Mouse (Mus musculus) hindbrain, embryonic 13.5 days (tissue): Measurements from ENCODE around the gene Six3. TPM values are rescaled to one million over a fixed set of nuclear protein-coding genes. Genes with fewer than 3 reads are reported as not detected.

Source experiments
- ATAC-seq: fragments of 200-750 bp; cut with Nextera tagmentation; 2 replicates; pipeline ENCODE4 v1.8.0; 2017; ENCODE audit warnings: moderate TSS enrichment; ENCODE audit not compliant: low FRiP score
- H3K27ac ChIP-seq: fragments of 300-500 bp; sonication (generic); 2 replicates; pipeline ENCODE4 v1.5.1; 2015; ENCODE audit warnings: inconsistent platforms, mild to moderate bottlenecking, moderate library complexity
- H3K27me3 ChIP-seq: fragments of 300-500 bp; sonication (generic); 2 replicates; pipeline ENCODE4 v1.6.1; 2015; ENCODE audit warnings: mild to moderate bottlenecking, inconsistent platforms
- H3K36me3 ChIP-seq: fragments of 300-500 bp; sonication (generic); 2 replicates; pipeline ENCODE4 v1.6.1; 2015; ENCODE audit warnings: mild to moderate bottlenecking, inconsistent platforms
- H3K4me1 ChIP-seq: fragments of 300-500 bp; sonication (generic); replicated peaks from 2 replicates; pipeline ENCODE4 v1.6.1; 2015; ENCODE audit warnings: inconsistent platforms
- H3K4me2 ChIP-seq: fragments of 300-500 bp; sonication (generic); 2 replicates; pipeline ENCODE4 v1.6.1; 2015; ENCODE audit warnings: inconsistent platforms, mild to moderate bottlenecking, moderate library complexity
- H3K4me3 ChIP-seq: fragments of 300-500 bp; sonication (generic); 2 replicates; pipeline ENCODE4 v1.5.1; 2015; ENCODE audit warnings: mild to moderate bottlenecking, inconsistent platforms
- H3K9ac ChIP-seq: fragments of 300-500 bp; sonication (generic); 2 replicates; pipeline ENCODE4 v1.6.1; 2015; ENCODE audit warnings: mild to moderate bottlenecking, inconsistent platforms
- H3K9me3 ChIP-seq: fragments of 300-500 bp; sonication (generic); 2 replicates; pipeline ENCODE4 v1.6.1; 2016; ENCODE audit warnings: inconsistent platforms
- WGBS: fragments of 180-500 bp; shearing (Covaris S2); methylation state at CpG from one replicate; pipeline ENCODE4 v1.1.7; 2015; 5-methylcytosine and 5-hydroxymethylcytosine counted together
- polyA plus RNA-seq: library from polyadenylated mRNA; unstranded; fragments of >200 nt; fragmentation: Nextera tagmentation; extraction: Ambion mirVana; gene quantifications from 2 replicates; pipeline ENCODE4 v1.2.1, GENCODE M21; 2015

The Six3 gene
- polyA plus RNA-seq, 1 experiment from 2014 or later: 0.97 TPM

DNA sequence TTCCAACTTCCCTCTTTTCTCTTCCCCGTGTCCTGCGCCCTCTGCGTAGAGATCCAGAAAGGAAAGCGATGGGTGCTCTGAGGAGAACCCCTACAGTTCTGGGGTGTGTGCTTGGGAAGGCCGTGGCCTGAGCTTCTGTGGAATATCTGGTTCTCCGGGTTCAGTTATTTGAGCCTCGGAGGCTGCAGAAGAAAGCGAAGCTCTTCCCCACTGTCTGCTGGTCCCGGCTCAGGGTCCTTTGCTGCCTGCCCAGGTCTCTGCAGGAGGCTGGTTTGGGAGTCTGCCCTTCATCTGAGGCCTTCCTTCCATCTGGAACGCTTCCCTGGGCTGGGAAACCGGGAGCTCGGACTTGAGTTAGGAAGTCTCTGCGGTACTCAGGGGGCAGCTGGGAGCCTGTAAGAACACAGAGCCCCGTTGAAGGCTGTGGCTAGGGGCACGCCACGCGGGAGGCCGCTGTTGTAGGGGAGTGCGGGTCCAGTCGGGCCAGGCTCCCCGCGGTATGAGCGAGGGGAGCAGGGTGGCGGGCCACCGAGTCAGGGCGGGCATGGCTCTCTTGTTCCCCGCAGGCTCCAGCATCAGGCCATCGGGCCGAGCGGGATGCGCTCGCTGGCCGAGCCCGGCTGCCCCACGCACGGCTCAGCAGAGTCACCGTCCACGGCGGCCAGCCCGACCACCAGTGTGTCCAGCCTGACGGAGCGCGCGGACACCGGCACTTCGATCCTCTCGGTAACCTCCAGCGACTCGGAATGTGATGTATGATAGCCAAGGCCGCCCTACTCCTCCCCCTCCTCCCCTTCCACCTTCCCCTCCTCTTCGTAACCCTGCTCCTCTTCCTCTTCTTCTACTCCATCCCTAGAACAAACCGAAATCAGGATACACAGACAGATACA lies 10.0 kb downstream of the Six3 start:
- H3K9ac ChIP-seq: no peak overlapping the region
- WGBS: under 1% methylated on average over 48 of the region's 52 CpGs
- no peak for ATAC-seq
- H3K4me3 ChIP-seq: no peak overlapping the region
- H3K9me3 ChIP-seq: no peaks in the 10 kb centered on the region
- no peak overlapping the region for H3K4me2 ChIP-seq
- peaks cover 14% of the 10 kb centered on the region for H3K4me1 ChIP-seq
- H3K27ac ChIP-seq: no peak overlapping the region
- no peaks in the 10 kb centered on the region for H3K36me3 ChIP-seq
- H3K27me3 ChIP-seq: peaks cover 95% of the 10 kb centered on the region

DNA sequence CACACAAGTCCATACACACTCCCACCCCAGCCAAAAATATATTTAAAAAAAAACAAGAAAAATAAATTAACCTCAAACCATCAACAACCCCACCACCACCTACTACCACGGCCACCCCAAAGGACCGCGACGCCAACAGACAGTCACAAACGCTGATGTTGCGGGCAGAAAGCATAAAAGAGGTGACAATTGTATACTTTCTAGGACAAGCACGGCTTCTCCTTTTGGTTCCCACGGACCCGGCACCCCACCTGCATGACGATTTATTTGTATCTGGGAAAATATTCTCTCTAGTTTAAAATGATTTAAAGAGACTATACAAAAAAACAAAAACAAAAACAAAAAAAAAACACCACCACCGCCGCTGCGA lies 10.6 kb downstream of the Six3 start:
- H3K4me3 ChIP-seq: no peak overlapping the region
- no peaks in the 10 kb centered on the region for H3K9me3 ChIP-seq
- H3K36me3 ChIP-seq: no peaks in the 10 kb centered on the region
- ATAC-seq: no peak
- peaks cover 95% of the 10 kb centered on the region for H3K27me3 ChIP-seq
- H3K4me1 ChIP-seq: peaks cover 16% of the 10 kb centered on the region
- H3K27ac ChIP-seq: no peak overlapping the region
- WGBS: 2% methylated on average over 13 of the region's 13 CpGs
- H3K9ac ChIP-seq: no peak overlapping the region
- no peak overlapping the region for H3K4me2 ChIP-seq

DNA sequence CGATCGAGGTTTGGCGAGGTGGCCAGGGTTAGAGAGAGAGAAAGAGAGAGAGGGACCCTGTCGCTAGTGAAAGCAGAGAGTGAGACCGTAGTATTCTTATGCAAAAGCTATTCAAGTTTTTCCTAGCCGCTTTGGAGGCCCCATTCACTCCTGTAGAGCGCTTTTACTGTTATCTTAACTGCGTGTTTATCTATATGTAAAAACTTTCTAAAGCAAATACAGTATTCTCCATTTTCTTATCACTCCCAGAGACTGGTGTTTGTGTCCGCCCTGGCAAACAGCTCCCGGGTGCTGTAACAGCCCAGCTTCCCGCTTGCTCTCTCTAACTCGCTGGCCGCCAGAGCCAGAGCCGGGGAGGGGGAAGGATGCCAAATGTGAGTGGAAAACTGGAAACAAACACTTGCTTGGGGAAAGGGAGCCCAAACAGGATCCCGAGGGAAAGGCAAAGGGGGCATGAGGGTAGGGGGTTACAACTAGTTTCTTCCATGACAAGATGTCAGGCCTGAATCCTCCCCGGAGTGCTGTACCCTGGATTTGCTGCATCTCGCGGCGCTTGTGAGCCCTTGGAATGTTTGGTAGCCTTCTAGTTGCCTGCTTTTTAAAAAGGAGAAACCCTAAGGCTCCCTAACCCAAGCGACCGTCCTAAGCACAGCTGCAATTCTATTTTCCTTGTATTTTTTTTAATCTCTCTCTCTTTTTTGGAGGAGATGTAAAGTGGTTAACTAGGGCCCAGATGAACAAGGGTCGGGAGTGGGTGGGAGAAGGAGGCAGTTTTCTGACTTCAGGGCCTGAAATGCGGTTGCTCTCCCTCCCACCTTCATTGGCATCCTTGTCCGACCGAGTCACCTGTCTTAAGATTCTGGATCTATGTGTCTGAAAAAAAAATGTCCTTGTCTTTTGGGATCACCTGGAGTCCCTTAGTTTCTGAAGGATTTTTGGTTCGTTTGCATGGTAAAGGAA lies 11.9 kb downstream of the Six3 start:
- H3K4me2 ChIP-seq: no peak overlapping the region
- peaks cover 16% of the 10 kb centered on the region for H3K4me1 ChIP-seq
- no peaks in the 10 kb centered on the region for H3K36me3 ChIP-seq
- H3K4me3 ChIP-seq: no peak overlapping the region
- H3K27ac ChIP-seq: no peak overlapping the region
- peaks cover 95% of the 10 kb centered on the region for H3K27me3 ChIP-seq
- no peaks in the 10 kb centered on the region for H3K9me3 ChIP-seq
- no peak for ATAC-seq
- WGBS: under 1% methylated on average over 26 of the region's 26 CpGs
- H3K9ac ChIP-seq: no peak overlapping the region

DNA sequence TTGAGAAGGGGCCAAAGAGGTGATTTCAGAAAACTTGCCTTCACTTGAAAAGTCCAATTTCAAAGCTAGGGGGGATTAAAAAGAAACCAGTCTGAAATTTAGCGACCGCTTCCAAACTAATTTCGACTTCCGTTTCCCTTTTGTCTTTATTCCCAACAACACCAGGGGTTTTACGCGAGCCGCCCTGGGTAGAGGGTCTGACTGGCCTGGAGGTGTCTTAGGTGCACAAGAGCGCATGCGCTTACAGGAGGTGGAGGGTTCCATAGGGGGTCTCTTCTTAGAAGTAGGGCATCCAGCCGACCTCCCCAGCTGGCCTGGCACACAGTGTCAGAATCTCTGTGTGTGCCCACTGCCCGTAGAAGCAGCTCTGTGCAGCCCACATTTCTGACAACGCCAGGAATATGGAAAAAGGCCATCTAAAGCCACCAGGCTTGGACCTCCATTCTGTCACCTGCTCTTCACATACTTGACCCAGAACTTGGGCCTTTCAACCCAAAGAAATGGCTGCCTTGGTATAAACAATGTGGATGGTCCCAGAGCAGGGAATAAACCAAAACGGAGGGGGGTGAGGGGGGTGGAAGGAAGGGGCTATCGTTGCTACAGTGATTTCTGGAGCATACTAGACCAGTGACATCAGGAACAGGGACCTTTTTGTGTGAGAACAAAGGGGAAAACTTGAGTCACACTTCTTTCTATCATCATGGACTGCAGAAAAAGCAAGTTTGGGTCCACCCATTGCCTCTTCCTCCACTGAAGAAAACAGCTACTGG lies 12.9 kb downstream of the Six3 start:
- Histone ChIP-seq H3K4me3 (no peak overlapping the region), H3K9ac (no peak overlapping the region), H3K4me1 (peaks cover 12% of the 10 kb centered on the region), H3K36me3 (no peaks in the 10 kb centered on the region), H3K27ac (no peak overlapping the region), H3K4me2 (no peak overlapping the region), H3K9me3 (no peaks in the 10 kb centered on the region), H3K27me3 (peaks cover 95% of the 10 kb centered on the region)
- no peak for ATAC-seq
- 5% methylated on average over 14 of the region's 14 CpGs for WGBS

DNA sequence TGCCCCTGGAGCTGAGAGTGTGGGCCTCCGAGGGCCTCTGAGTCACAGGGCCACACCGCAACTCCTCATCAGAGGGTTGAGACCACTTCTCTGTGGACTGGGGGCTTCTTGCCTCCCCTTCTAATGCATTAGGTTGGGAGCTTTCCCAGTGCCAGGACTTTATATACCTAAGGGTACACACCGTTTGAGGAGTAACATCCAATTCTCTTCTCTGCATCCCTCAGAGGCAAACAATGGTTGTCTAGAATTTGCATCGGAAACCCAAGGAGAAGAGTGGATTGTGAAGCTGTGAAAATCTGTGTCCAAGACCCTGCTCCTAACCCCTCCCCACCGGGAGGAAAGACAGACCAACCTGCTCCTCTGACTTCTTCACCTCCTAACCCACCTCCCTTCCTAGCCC lies 14.3 kb downstream of the Six3 start:
- Histone ChIP-seq H3K4me2 (no peak overlapping the region), H3K9me3 (no peaks in the 10 kb centered on the region), H3K4me3 (no peak overlapping the region), H3K27ac (no peak overlapping the region), H3K9ac (no peak overlapping the region), H3K4me1 (0 out of 2 replicates have a peak, but pooled peaks cover 5% of the 10 kb centered on the region), H3K27me3 (peaks cover 95% of the 10 kb centered on the region), H3K36me3 (no peaks in the 10 kb centered on the region)
- 46% methylated on average over 5 of the region's 5 CpGs for WGBS
- ATAC-seq: no peak

DNA sequence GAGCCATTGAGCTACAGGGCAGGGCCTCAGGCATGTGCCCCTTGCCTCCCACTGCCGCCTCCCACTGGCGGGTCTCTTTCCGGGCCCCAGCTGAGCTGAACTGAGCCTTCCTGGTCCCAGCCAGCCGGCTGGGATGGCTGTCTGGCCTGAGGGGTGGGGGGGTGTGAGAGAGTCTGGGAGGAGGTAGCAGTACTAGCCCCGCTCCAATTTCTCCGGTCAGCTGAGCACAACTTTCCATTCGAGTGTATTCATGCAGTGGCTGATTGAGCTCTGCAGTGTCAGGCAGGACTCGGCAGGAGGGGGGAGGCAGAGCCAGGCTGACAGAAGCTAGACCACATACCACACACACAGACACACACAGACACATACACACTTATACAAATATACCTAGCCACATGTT lies 15.4 kb downstream of the Six3 start:
- Histone ChIP-seq H3K4me3 (no peak overlapping the region), H3K9ac (no peak overlapping the region), H3K9me3 (no peaks in the 10 kb centered on the region), H3K27ac (no peak overlapping the region), H3K4me1 (0 out of 2 replicates have a peak, but pooled peaks cover 3% of the 10 kb centered on the region), H3K4me2 (no peak overlapping the region), H3K27me3 (peaks cover 92% of the 10 kb centered on the region), H3K36me3 (no peaks in the 10 kb centered on the region)
- no peak for ATAC-seq
- WGBS: 5% methylated on average over 8 of the region's 8 CpGs

DNA sequence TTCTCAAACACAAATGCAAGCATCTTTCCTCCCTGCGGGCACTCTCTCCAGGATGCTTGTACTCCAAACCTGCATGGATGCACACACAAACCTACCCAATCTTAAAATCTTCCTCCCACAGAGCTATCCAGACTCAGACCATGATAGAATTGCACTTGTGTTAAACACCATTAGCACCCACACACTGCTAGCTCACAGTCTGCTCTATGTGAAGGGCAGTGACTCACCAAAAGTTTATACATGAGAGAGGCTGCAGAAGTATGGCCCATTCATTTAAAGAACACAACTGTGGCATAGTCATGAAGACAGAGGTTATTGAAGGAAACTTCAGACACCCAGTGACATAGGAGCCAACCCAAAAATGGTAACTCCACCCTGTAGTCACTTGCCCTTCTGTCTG lies 16.0 kb downstream of the Six3 start:
- H3K36me3 ChIP-seq: no peaks in the 10 kb centered on the region
- no peak overlapping the region for H3K4me2 ChIP-seq
- no peak overlapping the region for H3K4me3 ChIP-seq
- H3K9me3 ChIP-seq: no peaks in the 10 kb centered on the region
- ATAC-seq: no peak
- H3K27me3 ChIP-seq: peaks cover 95% of the 10 kb centered on the region
- WGBS: 81% methylated on average over 1 of the region's 1 CpGs
- H3K9ac ChIP-seq: no peak overlapping the region
- H3K27ac ChIP-seq: no peak overlapping the region
- 0 out of 2 replicates have a peak, but pooled peaks cover 3% of the 10 kb centered on the region for H3K4me1 ChIP-seq

DNA sequence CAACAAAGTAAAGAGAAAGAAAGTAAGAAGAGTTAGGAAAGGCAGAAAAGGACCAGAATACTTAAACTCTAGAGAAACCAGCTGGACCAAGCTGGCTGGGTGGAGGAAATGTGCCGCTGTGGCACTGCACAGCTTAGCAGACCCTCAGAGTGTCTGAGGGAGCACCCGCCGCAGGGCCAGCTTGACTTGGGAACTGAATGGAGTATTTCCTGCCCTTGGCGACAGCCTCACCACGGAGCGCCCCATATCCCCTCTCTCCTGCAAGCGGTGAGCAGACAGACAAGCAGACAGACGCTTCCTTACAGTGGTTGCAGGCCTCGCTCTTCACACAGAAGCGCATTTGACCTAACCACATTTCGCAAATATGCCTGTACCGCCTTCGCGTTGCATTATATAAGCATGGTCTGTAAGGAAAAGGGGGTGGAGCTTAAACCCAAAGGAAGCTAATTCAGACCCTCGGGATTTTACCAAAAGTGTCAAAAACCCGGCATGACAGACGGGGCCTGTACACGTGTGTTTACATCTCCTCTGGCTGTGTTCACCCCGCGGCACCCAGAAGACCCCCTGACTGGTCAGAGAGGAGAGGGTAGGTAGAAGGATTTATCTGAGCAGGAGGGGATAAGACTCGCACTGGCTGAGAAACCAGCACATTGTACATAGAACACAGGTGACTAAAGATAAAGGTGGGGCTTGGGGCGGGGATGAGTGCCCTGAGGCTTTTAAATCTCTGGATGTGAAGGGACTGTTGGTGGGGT lies 17.1 kb downstream of the Six3 start:
- Histone ChIP-seq H3K27ac (no peak overlapping the region), H3K4me1 (0 out of 2 replicates have a peak, but pooled peaks cover 3% of the 10 kb centered on the region), H3K27me3 (peaks cover 94% of the 10 kb centered on the region), H3K9ac (no peak overlapping the region), H3K9me3 (no peaks in the 10 kb centered on the region), H3K36me3 (no peaks in the 10 kb centered on the region), H3K4me2 (no peak overlapping the region), H3K4me3 (no peak overlapping the region)
- no peak for ATAC-seq
- 53% methylated on average over 22 of the region's 22 CpGs for WGBS

DNA sequence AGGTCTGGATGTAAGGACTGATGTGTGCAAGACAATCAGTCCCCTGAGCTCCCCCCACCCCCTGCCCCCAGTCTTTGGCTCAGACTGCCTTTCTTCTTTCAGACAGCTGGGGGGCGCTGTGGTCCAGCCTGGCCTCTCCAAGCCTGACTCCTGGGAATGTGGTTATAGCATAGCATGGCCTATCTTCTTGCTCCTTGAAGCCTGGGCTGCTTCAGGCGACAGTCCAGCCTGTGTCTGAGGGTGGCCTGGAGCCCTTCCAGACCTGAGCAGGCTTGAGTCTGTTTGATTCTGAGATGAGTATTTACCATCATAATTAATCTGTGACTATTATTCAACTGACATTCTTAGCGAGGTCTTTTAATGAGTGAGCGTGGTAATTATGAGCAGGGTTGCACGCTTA lies 17.7 kb downstream of the Six3 start:
- Histone ChIP-seq H3K9ac (no peak overlapping the region), H3K27me3 (peaks cover 90% of the 10 kb centered on the region), H3K27ac (no peak overlapping the region), H3K4me2 (no peak overlapping the region), H3K4me1 (0 out of 2 replicates have a peak, but pooled peaks cover 3% of the 10 kb centered on the region), H3K4me3 (no peak overlapping the region), H3K36me3 (no peaks in the 10 kb centered on the region), H3K9me3 (no peaks in the 10 kb centered on the region)
- ATAC-seq: no peak
- whole genome bisulfite sequencing: 61% methylated on average over 5 of the region's 5 CpGs

DNA sequence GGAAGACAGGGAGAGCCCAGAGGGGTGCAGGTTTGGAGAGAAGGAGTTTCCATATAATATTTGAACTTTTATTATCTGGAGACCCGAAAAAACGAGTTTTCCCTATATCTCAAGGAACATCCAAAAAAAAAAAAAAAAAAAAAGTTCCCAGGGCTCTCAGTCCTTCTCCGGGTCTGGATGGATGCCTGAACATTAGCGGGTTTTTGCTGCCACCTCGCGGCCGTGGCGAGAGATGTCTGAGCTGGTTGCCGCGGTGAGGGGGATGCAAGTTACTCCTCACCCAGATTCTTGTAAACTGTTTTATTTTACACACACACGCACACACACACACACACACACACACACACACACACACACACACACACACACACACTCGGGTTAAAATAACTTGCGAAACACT lies 20.2 kb downstream of the Six3 start:
- Histone ChIP-seq H3K4me1 (0 out of 2 replicates have a peak, but pooled peaks cover 2% of the 10 kb centered on the region), H3K27ac (no peak overlapping the region), H3K4me2 (no peak overlapping the region), H3K9ac (no peak overlapping the region), H3K36me3 (no peaks in the 10 kb centered on the region), H3K4me3 (no peak overlapping the region), H3K9me3 (no peaks in the 10 kb centered on the region), H3K27me3 (peaks cover 82% of the 10 kb centered on the region)
- WGBS: under 1% methylated on average over 13 of the region's 13 CpGs
- ATAC-seq: no peak

DNA sequence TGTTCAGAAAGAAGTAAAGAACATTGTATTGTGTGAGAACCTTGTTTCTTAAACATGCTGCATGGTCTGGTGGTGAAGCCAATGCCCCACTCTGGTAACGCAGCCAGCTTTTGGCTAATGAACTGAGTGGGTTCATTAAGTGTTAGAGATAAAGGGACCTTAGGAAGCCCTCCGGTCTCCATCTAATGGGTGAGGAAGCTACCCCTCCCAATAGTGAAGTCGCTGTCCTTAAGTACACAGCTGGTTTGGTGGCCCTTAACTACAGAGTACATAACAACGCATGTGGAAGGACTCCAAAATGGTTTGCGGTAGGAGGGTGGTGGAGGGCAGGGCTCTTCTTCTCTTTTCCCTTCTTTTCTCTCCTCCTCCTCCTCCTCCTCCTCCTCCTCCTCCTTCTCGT lies 24.5 kb downstream of the Six3 start:
- Histone ChIP-seq H3K4me2 (no peak overlapping the region), H3K27me3 (peaks cover 79% of the 10 kb centered on the region), H3K9ac (no peak overlapping the region), H3K9me3 (no peaks in the 10 kb centered on the region), H3K36me3 (no peaks in the 10 kb centered on the region), H3K4me1 (no peaks in the 10 kb centered on the region), H3K27ac (no peak overlapping the region), H3K4me3 (no peak overlapping the region)
- WGBS: 71% methylated on average over 6 of the region's 6 CpGs
- no peak for ATAC-seq
